Mouse (Mus musculus) heart, postnatal 14 days (tissue): ENCODE measurements at regions not wholly inside any gene's neighbourhood (a gene's known extent, or its start where the extent isn't known, plus 50 kb on each side); places are given as distances from the start of the nearest gene placed in this dataset.
A peak's percentile ranks its signal among the peaks of the same experiment; 100 is the strongest.
"Not testable (repeated sequence)": the region's sequence is repeated elsewhere in the genome, so short reads cannot be mapped to it uniquely, and the experiment has no call there.

Experiments
- DNase-seq, 2 experiments: peaks; one replicate each; pipeline ENCODE4 v3.0.0; 2021 to 2022
- intact Hi-C: fragments of 180-260 bp; cut with DNase I; formaldehyde crosslinking; loops from one replicate; pipeline ENCODE4 v1.15.1; 2025

GRCm38 (mm10) chr16:76958597-76959392 is 54.7 kb upstream of the Usp25 start:
- peak in 1 of 2 experiments; percentile 7 for DNase-seq
- intact Hi-C loops: no loop called here

GRCm38 (mm10) chr16:76957491-76957890 is 56.0 kb upstream of the Usp25 start:
- DNase-seq: no peak
- intact Hi-C loops: no loop called here

- intact Hi-C loops: no loop called here
- DNase-seq: no peak
These were observed 56.4 kb upstream of the Usp25 start for GRCm38 (mm10) chr16:76957090-76957489.

DNA sequence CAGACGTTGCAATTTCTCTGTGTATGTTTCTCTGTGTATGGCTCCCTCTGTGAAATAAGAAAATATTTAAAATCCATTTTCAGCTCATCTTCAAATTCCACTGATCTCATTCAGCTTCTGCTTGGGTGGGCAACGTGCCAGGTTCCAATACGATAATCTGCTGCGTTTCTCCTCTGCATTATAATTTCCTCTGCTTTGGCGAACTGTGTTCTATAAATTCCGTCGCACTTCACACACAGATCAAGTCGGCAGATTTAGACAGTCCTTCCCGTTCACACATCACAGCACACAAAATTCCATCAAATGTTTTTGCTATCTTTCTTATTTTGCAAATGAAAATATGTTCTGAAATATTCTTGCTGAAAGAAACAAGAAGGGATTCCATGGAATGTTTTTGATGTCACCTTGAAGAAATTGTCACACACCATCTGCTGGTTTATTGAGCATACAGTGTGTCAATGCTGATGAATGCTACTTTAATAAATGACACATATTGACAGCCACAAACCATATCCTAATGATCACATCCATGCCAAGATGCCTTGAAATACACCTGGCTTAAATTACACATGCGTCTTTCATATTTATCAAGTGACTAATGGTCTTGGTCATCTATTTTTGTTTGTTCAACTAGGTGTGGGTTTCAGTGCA is 62.5 kb upstream of the Usp25 start:
- intact Hi-C loops: no loop called here
- DNase-seq: no peak

GRCm38 (mm10) chr16:76947011-76947410 is 66.5 kb upstream of the Usp25 start:
- DNase-seq: no peak
- intact Hi-C loops: no loop called here

DNA sequence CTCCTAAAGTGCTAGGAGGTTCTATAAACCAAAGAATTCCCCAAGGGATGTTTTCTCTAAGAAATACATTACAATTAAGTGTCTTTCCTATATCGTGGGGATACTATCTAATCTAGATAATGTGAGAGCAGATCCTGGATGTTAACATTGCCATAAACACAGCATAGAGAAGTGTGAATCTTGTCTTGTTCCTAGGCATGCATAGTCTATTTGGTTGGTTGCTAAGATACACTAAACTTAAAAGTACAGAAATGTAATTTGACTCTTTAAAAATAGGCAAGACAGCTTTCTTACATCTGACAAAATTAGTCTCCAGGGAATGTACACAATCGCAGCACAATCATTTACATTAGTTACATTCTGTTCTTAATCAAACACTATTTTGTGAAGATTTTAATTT is 75.4 kb upstream of the Usp25 start:
- no peak for DNase-seq
- intact Hi-C loops: no loop called here

DNA sequence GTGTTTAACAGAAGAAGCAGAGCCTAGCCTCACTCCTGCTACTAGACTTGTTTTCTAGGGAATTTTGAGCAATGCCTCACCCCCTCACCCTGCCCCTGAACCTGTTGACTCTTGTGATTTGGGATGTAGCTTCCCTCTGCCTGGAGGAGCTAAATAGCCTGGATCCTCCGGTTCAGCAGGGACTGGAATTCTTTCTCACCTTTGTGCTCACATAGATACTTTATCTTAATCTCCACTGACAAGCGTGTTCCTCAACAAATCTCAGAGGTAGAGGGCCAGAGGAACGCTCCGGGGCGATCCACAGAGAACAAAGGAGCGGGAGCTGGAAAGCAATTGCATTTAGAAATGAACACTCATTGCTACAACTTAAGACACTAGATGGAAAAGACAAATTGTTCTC is 85.6 kb upstream of the Usp25 start:
- DNase-seq: no peak
- intact Hi-C loops: no loop called here

GRCm38 (mm10) chr16:76920137-76920536 is 93.4 kb upstream of the Usp25 start:
- intact Hi-C loops: not testable (repeated sequence)

GRCm38 (mm10) chr16:76918598-76918997 is 94.9 kb upstream of the Usp25 start:
- DNase-seq: no peak
- intact Hi-C loops: no loop called here

More at GRCm38 (mm10) chr16:76920137-76920536, 93.4 kb upstream of the Usp25 start:
- DNase-seq: not testable (repeated sequence)

- no peak for DNase-seq
- intact Hi-C loops: no loop called here
These were observed 99.2 kb upstream of the Usp25 start for GRCm38 (mm10) chr16:76914311-76914710.

GRCm38 (mm10) chr16:76905205-76905996 is 108.1 kb upstream of the Usp25 start:
- intact Hi-C loops: no loop called here
- DNase-seq: no peak

DNA sequence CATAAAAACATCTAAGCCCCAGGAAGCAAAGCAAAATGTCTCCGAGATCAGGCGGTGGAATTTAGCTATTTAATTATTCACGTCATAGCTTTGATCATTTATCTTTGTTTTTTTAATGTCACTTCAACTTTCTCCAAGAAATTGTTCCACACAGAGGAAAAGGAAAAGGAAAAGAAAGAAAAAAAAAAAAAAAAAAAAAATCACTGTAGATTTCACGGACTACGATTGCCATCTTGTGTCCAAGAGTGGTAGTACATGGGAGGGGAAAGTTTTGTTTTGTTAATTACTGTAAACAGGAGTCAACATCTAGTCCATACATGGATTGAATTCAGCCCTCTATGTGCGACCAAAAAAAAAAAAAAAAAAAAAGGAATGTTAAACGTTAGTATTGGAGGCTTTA is 114.4 kb upstream of the Usp25 start:
- intact Hi-C loops: loop anchor here (5.0 kb wide), 5 partner anchors 697 to 1282 kb away; no protein-coding TSS in a partner anchor
- peak; percentile 13 to 43 for DNase-seq

- intact Hi-C loops: loop anchor here (5.0 kb wide), 5 partner anchors 694 to 1279 kb away; no protein-coding TSS in a partner anchor
These were observed 117.2 kb upstream of the Usp25 start for GRCm38 (mm10) chr16:76896305-76896704.

GRCm38 (mm10) chr16:76895781-76896180 is 117.7 kb upstream of the Usp25 start:
- no peak for DNase-seq
- intact Hi-C loops: loop anchor here (5.0 kb wide), 5 partner anchors 693 to 1278 kb away; no protein-coding TSS in a partner anchor

More at GRCm38 (mm10) chr16:76896305-76896704, 117.2 kb upstream of the Usp25 start:
- no peak for DNase-seq

DNA sequence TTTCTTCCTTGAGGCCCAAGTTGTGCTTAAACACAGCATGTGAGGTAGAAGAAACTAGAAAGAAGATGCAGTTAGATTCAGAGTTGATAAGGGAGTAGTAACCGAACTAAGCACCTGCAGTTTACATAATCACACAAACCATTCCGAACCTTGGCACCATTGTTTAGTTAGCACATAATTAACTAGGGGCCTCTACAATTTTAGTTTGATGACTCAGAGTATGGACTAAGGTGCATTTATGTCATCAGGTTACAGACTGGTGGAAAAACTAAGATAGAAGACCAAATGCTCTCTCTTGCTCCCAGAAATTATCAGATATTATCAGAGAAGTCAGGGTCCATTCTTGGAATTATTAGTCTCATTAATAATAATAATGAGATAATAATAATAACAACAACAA is 134.9 kb upstream of the Usp25 start:
- DNase-seq: no peak
- intact Hi-C loops: no loop called here

DNA sequence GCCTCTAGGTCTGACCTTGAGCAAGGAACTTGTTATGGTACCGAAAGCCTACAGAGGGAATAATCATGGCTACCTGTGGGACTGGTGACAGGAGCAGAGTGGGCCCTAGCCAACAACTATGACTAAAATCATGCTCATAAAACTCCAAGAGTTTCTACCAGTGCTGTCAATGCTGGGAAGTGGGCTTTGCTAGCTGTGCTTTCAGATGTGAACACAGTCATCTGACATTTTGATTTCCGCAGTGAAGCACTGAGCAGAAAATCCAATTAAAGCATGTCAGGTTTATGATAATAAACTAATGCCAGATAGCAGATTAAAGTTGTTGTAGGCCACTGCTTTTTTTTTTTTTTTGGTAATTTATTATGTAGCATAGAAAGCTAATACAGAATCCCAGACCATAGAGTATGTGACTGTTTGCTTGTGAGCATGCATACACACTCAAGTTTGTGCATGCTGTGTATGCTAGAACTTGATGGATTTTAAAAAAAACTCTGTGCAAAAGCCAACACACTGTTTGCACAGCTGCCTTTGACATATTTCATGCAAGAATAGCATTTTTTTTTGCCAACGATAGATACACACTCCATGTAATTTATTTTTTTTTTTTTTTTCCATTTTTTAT is 138.0 kb upstream of the Usp25 start:
- intact Hi-C loops: no loop called here
- DNase-seq: no peak

DNA sequence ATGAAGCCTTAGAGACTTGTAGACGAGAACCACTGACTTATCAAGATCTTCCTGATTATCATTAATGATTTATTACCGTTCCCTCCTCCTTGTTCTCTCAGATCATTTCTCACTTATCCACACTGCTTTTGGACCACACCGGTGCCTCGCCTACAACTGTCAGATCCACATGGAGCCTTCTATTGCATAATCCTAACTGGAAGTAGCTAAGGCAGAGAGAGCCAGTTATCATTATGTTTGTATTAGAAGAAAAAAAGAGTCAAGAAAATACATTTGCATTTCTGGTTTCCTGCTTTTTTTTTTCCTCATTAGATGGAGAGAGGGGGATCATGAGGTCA is 147.1 kb upstream of the Usp25 start:
- intact Hi-C loops: loop anchor here (10.0 kb wide), 1 partner anchor 492 kb away; the partner anchor contains the start of gene Nrip1
- no peak for DNase-seq

- intact Hi-C loops: loop anchor here (10.0 kb wide), 1 partner anchor 491 kb away; the partner anchor contains the start of gene Nrip1
- peak; percentile 7 to 27 for DNase-seq
These were observed 147.6 kb upstream of the Usp25 start for GRCm38 (mm10) chr16:76865731-76866464.

GRCm38 (mm10) chr16:76864392-76864791 is 149.1 kb upstream of the Usp25 start:
- DNase-seq: no peak
- intact Hi-C loops: loop anchor here (10.0 kb wide), 1 partner anchor 490 kb away; the partner anchor contains the start of gene Nrip1

DNA sequence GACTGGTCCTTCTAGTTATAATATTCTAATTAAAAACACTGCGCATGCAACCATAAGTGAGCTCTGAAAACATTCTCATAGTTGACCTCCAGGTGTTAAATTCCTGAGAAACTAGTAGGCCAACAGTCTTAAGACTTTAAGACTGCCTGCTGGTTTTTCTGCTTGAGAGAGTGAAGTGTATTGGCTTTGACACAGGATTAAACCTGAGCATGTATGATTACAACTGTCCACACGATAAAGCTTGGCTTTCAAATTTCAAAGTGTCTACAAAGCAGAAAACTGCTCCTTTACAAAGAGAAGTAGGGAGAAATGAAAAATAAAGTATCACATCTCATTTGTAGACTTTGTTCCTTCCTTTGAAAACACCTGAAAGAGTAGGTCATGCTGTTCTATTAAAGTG is 157.7 kb upstream of the Usp25 start:
- intact Hi-C loops: no loop called here
- DNase-seq: no peak
